Mouse (Mus musculus) CD8-positive naive resting alpha-beta T cell, adult 57 days (primary cell): Measurements from ENCODE around the gene Dmrtb1. TPM values are rescaled to one million over a fixed set of nuclear protein-coding genes. Genes with fewer than 3 reads are reported as not detected.

Source experiments
- total RNA-seq: library from RNA; stranded (reverse); gene quantifications from one replicate; pipeline ENCODE4 v1.2.4, GENCODE M21; 2023

Gene Dmrtb1
- total RNA-seq: not detected

DNA sequence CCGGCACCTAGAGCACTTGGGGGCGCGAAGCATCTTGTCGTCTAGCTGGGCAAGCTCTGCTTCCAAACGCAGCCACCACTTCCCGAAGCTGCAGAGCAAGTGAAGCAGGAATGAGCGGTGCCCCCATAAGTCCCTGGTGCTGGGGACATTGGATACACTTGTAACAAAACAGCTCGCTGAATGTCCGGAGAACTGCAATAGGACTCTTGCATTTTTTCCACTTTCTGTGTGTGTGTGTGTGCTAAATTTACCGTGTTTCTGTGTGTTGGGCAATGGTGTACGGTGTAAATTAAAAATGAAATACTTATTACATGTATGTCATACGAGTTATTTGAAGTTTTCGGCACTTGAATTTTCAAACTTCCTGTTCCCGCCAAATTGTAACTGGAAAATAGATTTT, at the start of gene Dmrtb1:
Dmrtb1 (minus strand) TSS at position 101 of the 400 bp plus-strand sequence.

Other genes with a start within 250 kb of the Dmrtb1 start
- gene Glis1, start 249.6 kb downstream of the Dmrtb1 start, total RNA-seq: 0.77 TPM
- 5.1 TPM for gene Lrp8, start 118.0 kb upstream of the Dmrtb1 start, total RNA-seq
- gene Magoh, start 195.5 kb upstream of the Dmrtb1 start, total RNA-seq: 84.8 TPM
- 44.9 TPM for gene 0610037L13Rik, start 205.6 kb upstream of the Dmrtb1 start, total RNA-seq
- 10.0 TPM for gene Cpt2, start 239.4 kb upstream of the Dmrtb1 start, total RNA-seq